Mouse (Mus musculus) neural tube, embryonic 11.5 days (tissue): ENCODE measurements around the gene Phpt1. TPM values are rescaled to one million over a fixed set of nuclear protein-coding genes. Genes with fewer than 3 reads are reported as not detected.

ENCODE experiments used
- ATAC-seq: fragments of 200-750 bp; cut with Nextera tagmentation; 2 replicates; pipeline ENCODE4 v1.8.0; 2017; ENCODE audit warnings: moderate number of reproducible peaks, mild to moderate bottlenecking, moderate TSS enrichment, moderate library complexity; ENCODE audit not compliant: insufficient read depth, low FRiP score, low TSS enrichment
- DNase-seq: peaks from one replicate; pipeline ENCODE4 v3.0.0-alpha.2; 2015; ENCODE audit warnings: low spot score
- H3K27ac ChIP-seq: fragments of 300-500 bp; sonication (generic); 2 replicates; pipeline ENCODE4 v1.5.1; 2014; ENCODE audit warnings: low read depth, mild to moderate bottlenecking, low read length
- H3K27me3 ChIP-seq: fragments of 300-500 bp; sonication (generic); 2 replicates; pipeline ENCODE4 v1.6.1; 2014; ENCODE audit warnings: mild to moderate bottlenecking, low read length, mixed read lengths; ENCODE audit not compliant: control insufficient read depth, insufficient read depth
- H3K36me3 ChIP-seq: fragments of 300-500 bp; sonication (generic); 2 replicates; pipeline ENCODE4 v1.6.1; 2014; ENCODE audit warnings: mild to moderate bottlenecking, low read length, moderate library complexity, mixed read lengths; ENCODE audit not compliant: control insufficient read depth, insufficient read depth
- H3K4me1 ChIP-seq: fragments of 300-500 bp; sonication (generic); 2 replicates; pipeline ENCODE4 v1.6.1; 2014; ENCODE audit warnings: low read length, mixed read lengths; ENCODE audit not compliant: control insufficient read depth, insufficient read depth
- H3K4me2 ChIP-seq: fragments of 300-500 bp; sonication (generic); 2 replicates; pipeline ENCODE4 v1.6.1; 2014; ENCODE audit warnings: low read depth, mild to moderate bottlenecking, moderate library complexity
- H3K4me3 ChIP-seq: fragments of 300-500 bp; sonication (generic); 2 replicates; pipeline ENCODE4 v1.5.1; 2014; ENCODE audit warnings: low read depth, low read length
- H3K9ac ChIP-seq: fragments of 300-500 bp; sonication (generic); 2 replicates; pipeline ENCODE4 v1.6.1; 2014; ENCODE audit warnings: mild to moderate bottlenecking, low read length
- H3K9me3 ChIP-seq: fragments of 300-500 bp; sonication (generic); 2 replicates; pipeline ENCODE4 v1.6.1; 2016; ENCODE audit warnings: low read length; ENCODE audit not compliant: control insufficient read depth
- WGBS: fragments of 180-500 bp; shearing (Covaris S2); extraction: QIAGEN DNeasy Blood & Tissue Kit; methylation state at CpG from one replicate; pipeline ENCODE4 v1.1.7; 2014; 5-methylcytosine and 5-hydroxymethylcytosine counted together
- polyA plus RNA-seq: library from polyadenylated mRNA; unstranded; fragments of >200 nt; fragmentation: Nextera tagmentation; extraction: Ambion mirVana; gene quantifications from 2 replicates; pipeline ENCODE4 v1.2.1, GENCODE M21; 2014

Gene Phpt1
- polyA plus RNA-seq: 161 and 167 TPM in 2 replicates

DNA sequence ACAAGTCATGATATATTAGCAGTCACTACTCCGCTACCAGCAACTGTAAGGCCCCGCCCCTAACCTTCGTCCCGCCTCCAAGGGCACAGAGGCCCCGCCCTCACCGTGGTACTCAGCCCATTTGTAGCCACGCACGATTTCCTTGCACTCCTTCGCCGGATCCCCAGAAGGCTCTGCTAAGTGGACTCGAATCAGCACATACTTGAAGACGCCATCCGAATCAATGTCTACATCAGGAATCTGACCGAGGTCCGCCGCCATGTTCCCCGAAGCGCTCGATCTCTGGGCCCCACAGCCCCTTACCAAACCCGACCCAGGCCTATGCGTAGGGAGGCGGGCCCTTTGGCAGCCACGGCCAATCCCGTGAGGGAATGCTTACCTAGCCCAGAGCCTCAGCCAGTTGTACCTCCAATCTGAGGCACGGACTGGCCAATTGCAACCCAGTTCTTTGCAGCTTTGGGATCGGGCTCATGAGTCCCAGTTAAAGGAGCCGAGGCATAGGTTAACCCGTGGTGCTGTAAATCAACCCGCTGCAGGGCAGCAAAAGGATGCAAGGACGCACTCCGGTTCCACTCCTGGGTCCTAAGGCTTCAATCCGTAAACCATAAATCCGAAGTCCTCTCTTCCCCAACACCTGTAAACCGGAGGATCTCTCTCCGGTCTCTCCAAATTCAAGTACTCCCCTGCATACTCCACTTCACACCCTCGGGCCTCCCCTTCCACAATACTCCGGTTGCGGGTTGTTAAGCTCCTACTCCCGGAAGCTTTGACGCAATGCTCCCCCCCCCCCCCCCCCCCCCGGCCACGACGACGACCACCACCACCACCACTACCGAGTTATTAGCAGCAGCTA lies at the start of gene Phpt1, which contains the start of gene Mamdc4:
TSS of gene Phpt1 (minus strand) at position 646 of the 853 bp plus-strand sequence.
TSS of gene Mamdc4 (minus strand) at position 267 of the 853 bp plus-strand sequence.
- Histone ChIP-seq H3K27me3 (peaks cover 43% of the 10 kb centered on the region), H3K4me3 (peak within 1 kb of the TSS; percentile 60), H3K36me3 (no peaks in the 10 kb centered on the region; the same call in 1 of the 2 replicates), H3K4me1 (peaks cover 26% of the 10 kb centered on the region), H3K27ac (peak within 1 kb of the TSS; percentile 73), H3K4me2 (peak within 1 kb of the TSS; percentile 87), H3K9me3 (no peaks in the 10 kb centered on the region), H3K9ac (peak within 1 kb of the TSS; percentile 63)
- ATAC-seq (peak; percentile 97), DNase-seq (peak; percentile 97)
- WGBS: under 1% methylated on average over 43 of the region's 45 CpGs

DNA sequence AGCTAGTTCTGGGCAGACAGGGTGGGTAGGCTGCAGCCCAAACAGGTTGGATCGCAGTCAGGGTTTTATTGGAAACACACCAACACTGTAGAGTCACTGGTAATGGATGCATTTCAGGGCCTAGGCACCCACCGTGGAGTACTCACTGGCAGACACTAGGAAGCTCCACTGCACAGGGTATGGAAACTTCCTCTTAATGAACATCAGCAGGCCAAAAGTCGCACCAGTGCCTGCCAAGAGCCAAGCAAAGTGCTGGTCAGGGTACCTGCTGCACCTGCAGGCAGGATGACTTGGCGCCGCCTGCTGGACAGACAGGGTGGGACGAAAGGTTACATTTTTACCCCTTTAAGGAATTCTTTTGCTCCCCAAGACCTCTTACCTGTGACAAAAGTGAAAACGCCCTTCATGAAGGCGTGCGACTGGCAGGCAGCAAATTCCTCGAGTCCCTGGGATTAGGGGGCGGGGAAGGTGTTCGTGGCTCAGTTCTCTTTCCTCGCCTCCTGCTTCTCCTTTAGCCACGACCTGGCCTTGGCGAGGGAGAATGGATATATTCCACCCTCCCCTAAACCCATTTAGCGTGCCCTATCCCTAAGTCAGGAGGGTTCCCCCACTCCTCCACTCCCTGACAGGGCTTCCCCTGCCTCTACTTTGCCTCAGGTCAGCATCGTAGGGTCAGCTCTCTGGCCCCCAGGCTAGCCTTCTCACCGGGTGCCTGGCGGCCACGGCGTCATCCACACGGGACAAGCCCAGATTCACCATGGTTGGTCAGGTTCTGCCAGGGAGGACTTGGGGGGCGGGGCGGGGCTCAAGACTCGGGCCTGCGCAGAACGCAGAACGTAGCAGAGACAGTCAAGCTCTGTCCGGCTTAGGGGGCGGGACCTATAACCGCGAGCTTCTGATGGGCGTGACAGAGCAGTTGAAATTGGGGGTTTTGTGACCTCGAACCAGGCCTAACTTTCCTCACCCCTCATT lies 46.5 kb upstream of the Phpt1 start, which contains the start of gene Tmem141:
TSS of gene Tmem141 (minus strand) at position 777 of the 972 bp plus-strand sequence.
- H3K4me3 ChIP-seq: peak within 1 kb of the TSS; percentile 35
- peaks cover 8% of the 10 kb centered on the region for H3K27me3 ChIP-seq
- H3K27ac ChIP-seq: no peak within 1 kb of the TSS
- no peaks in the 10 kb centered on the region for H3K9me3 ChIP-seq
- H3K4me2 ChIP-seq: peak within 1 kb of the TSS; percentile 69
- peak within 1 kb of the TSS; percentile 52 for H3K9ac ChIP-seq
- no peaks in the 10 kb centered on the region for H3K36me3 ChIP-seq
- peak; percentile 93 for ATAC-seq
- 5% methylated on average over 33 of the region's 34 CpGs for WGBS
- DNase-seq: peak; percentile 86
- no peaks in the 10 kb centered on the region for H3K4me1 ChIP-seq

DNA sequence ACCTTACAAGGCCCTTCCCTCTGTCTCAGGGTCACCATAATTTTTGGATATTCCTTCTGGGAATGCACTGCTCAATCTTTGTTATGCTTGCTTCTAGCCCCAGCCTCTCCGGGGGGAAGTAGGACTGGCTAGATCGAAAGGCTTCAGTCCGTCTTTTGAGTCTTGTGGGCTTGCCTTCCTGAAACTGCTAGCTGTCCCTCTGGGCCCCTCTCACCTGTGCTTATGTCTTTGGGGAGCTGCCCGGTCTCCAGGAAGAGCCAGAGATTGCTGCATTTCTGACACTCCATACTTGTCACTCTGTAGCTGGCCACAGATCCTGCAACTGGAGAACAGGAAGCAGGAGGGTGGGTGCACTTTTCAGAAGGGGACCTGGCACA lies 45.8 kb upstream of the Phpt1 start:
- H3K9ac ChIP-seq: no peak overlapping the region
- H3K36me3 ChIP-seq: no peaks in the 10 kb centered on the region
- DNase-seq (no peak), ATAC-seq (no peak)
- H3K27ac ChIP-seq: no peak overlapping the region
- WGBS: 91% methylated on average over 4 of the region's 4 CpGs
- H3K9me3 ChIP-seq: no peaks in the 10 kb centered on the region
- peak overlapping the region; percentile 69; the same call in 1 of the 2 replicates for H3K4me2 ChIP-seq
- H3K4me3 ChIP-seq: no peak overlapping the region
- H3K27me3 ChIP-seq: peaks cover 15% of the 10 kb centered on the region
- no peaks in the 10 kb centered on the region for H3K4me1 ChIP-seq

DNA sequence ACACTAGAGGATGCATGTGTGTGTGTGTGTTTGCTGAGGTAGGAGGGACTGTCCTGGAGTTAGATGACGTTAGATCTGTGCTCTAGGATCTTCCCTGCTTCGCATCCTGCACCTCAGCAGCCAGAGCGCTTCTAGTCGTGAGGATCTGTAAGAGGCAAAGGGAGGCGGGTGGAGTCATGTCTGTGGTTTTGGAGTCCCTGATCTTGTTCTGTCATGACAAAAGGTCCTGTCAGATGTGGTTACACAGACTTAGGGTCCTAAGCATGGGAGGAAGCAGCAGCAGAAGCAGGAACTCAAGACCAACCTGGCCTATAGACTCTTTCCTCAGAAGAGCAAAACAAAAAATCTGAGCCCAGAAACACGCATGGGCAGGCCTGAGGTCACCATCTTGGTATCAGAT lies 45.4 kb upstream of the Phpt1 start:
- no peak overlapping the region for H3K27ac ChIP-seq
- ATAC-seq: no peak
- H3K9me3 ChIP-seq: no peaks in the 10 kb centered on the region
- H3K4me3 ChIP-seq: no peak overlapping the region
- no peaks in the 10 kb centered on the region for H3K36me3 ChIP-seq
- peaks cover 19% of the 10 kb centered on the region for H3K27me3 ChIP-seq
- H3K4me1 ChIP-seq: no peaks in the 10 kb centered on the region
- 89% methylated on average over 6 of the region's 6 CpGs for WGBS
- H3K9ac ChIP-seq: no peak overlapping the region
- no peak overlapping the region for H3K4me2 ChIP-seq
- no peak for DNase-seq

DNA sequence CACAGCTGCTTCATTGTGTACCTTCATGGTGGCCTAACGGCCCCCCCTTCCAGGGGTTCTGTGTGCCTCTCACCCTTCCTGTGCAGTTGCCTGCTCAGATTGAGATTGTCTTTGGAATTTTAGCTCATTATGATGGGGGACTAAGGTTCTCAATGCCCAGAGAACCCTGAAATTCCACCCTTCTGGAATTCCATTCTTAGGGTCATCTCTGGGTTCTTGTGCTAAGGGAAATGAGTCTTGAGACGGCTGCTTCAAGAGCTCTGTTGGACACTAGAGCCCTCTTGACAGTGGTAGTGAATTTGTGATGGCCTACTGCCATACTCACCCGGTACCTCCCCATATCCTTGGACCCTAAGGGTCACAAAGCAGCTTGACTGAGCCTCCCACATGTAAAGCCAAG lies 42.6 kb upstream of the Phpt1 start, which contains the start of gene Ccdc183:
TSS of gene Ccdc183 (minus strand) at position 101 of the 400 bp plus-strand sequence.
- no peaks in the 10 kb centered on the region for H3K36me3 ChIP-seq
- H3K9ac ChIP-seq: no peak within 1 kb of the TSS
- peaks cover 22% of the 10 kb centered on the region for H3K27me3 ChIP-seq
- H3K4me3 ChIP-seq: no peak within 1 kb of the TSS
- no peak within 1 kb of the TSS for H3K4me2 ChIP-seq
- no peaks in the 10 kb centered on the region for H3K4me1 ChIP-seq
- no peak within 1 kb of the TSS for H3K27ac ChIP-seq
- no peaks in the 10 kb centered on the region for H3K9me3 ChIP-seq
- DNase-seq (no peak), ATAC-seq (no peak)
- 76% methylated on average over 3 of the region's 3 CpGs for WGBS

DNA sequence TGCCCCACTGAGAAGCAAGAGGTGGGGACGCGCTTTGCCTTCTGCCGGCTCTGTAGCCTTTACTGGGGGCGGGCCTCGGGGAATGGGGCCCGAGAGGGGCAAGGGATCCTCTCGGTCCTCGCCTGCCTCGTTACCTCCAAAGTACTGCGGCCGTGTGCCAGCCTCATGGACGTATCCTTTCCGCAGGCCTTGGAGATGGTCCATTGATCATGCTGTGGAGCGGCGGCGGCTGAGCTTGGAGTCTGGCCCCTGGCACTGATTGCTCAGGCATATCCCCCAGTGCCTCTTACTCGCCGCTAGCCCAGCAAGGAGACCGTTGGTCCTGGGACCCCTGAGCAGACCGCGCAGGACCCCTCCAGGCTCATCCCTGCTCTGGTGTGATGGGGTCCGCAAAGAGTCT lies 41.4 kb upstream of the Phpt1 start:
- no peak for DNase-seq
- Histone ChIP-seq H3K4me1 (no peaks in the 10 kb centered on the region), H3K9ac (no peak overlapping the region), H3K36me3 (no peaks in the 10 kb centered on the region), H3K9me3 (no peaks in the 10 kb centered on the region), H3K4me2 (no peak overlapping the region), H3K27ac (no peak overlapping the region), H3K27me3 (peaks cover 24% of the 10 kb centered on the region), H3K4me3 (no peak overlapping the region)
- ATAC-seq: no peak
- 27% methylated on average over 20 of the region's 22 CpGs for WGBS

DNA sequence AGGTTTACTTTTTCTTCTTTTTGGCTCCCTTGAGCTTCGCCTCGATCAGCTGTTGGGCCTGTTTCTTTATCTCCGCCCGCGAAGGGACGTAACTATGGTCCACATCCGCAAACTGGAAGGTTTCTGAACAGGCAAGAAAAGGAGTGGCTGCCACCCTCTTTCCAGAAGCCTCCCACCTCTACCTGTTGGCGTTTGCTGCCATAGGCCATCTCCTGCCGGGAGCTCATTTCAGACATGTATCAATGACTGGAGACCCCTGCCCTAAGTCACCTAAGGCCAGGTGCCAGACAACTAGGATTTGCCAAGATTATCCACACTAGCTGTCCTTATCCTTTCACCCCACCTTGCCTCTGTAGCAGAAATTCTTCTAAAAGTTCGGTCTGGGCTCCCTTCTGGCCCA lies 33.6 kb upstream of the Phpt1 start:
- Histone ChIP-seq H3K4me1 (peaks cover 5% of the 10 kb centered on the region; the same call in 1 of the 2 replicates), H3K9me3 (no peaks in the 10 kb centered on the region), H3K36me3 (no peaks in the 10 kb centered on the region), H3K4me2 (peak overlapping the region; percentile 60), H3K27ac (no peak overlapping the region), H3K9ac (peak overlapping the region; percentile 97), H3K4me3 (peak overlapping the region; percentile 99), H3K27me3 (0 out of 2 replicates have a peak, but pooled peaks cover 2% of the 10 kb centered on the region)
- 0 out of 2 replicates have a peak, but pooled peaks have one; percentile 5 for ATAC-seq
- DNase-seq: no peak
- 63% methylated on average over 10 of the region's 10 CpGs for WGBS
